Mouse (Mus musculus) forebrain, embryonic 12.5 days (tissue): ENCODE data around the gene D630039A03Rik. TPM values are rescaled to one million over a fixed set of nuclear protein-coding genes. Genes with fewer than 3 reads are reported as not detected.

Experiments used
- ATAC-seq: fragments of 200-750 bp; cut with Nextera tagmentation; 2 replicates; pipeline ENCODE4 v1.8.0; 2017; ENCODE audit warnings: moderate TSS enrichment; ENCODE audit not compliant: low FRiP score
- H3K27ac ChIP-seq: fragments of 300-500 bp; sonication (generic); 2 replicates; pipeline ENCODE4 v1.5.1; 2016; ENCODE audit warnings: mild to moderate bottlenecking
- H3K27me3 ChIP-seq: fragments of 300-500 bp; sonication (generic); 2 replicates; pipeline ENCODE4 v1.6.1; 2016; ENCODE audit warnings: mild to moderate bottlenecking
- H3K36me3 ChIP-seq: fragments of 300-500 bp; sonication (generic); replicated peaks from 2 replicates; pipeline ENCODE4 v1.6.1; 2016; ENCODE audit warnings: mild to moderate bottlenecking
- H3K4me1 ChIP-seq: fragments of 300-500 bp; sonication (generic); 2 replicates; pipeline ENCODE4 v1.6.1; 2016
- H3K4me2 ChIP-seq: fragments of 300-500 bp; sonication (generic); 2 replicates; pipeline ENCODE4 v1.6.1; 2016; ENCODE audit warnings: mild to moderate bottlenecking, moderate library complexity
- H3K4me3 ChIP-seq: fragments of 300-500 bp; sonication (generic); replicated peaks from 2 replicates; pipeline ENCODE4 v1.5.1; 2016; ENCODE audit warnings: mild to moderate bottlenecking
- H3K9ac ChIP-seq: fragments of 300-500 bp; sonication (generic); 2 replicates; pipeline ENCODE4 v1.6.1; 2016; ENCODE audit warnings: mild to moderate bottlenecking
- H3K9me3 ChIP-seq: fragments of 300-500 bp; sonication (generic); 2 replicates; pipeline ENCODE4 v1.6.1; 2016
- WGBS: fragments of 180-500 bp; shearing (Covaris S2); methylation state at CpG from one replicate; pipeline ENCODE4 v1.1.7; 2016; 5-methylcytosine and 5-hydroxymethylcytosine counted together
- polyA plus RNA-seq: library from polyadenylated mRNA; unstranded; fragments of >200 nt; fragmentation: Nextera tagmentation; extraction: Ambion mirVana; gene quantifications from 2 replicates; pipeline ENCODE4 v1.2.1, GENCODE M21; 2016

Gene D630039A03Rik
- polyA plus RNA-seq, 1 experiment from 2014 or later, result not detected

DNA sequence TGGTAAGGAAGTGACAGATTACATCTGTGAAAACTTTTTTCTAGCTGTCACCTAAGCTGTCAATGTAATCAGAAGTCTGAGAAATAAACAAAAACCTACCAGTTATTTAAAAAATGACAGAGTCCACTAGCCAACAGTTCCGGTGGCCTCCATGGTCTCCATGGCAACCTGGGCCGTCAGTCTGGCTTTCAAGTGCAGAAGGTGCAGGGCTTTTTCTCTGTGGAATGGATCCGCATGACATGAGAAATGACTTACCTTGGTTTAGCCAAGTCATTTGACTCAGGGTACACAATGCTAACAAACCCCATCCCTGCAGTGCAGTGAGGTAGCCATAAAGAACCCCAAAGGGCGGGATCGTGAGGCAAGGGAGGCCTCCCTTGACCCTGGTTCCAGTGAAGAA lies 6.1 kb upstream of the D630039A03Rik start:
- Histone ChIP-seq H3K4me3 (no peak overlapping the region), H3K9ac (no peak overlapping the region), H3K9me3 (no peaks in the 10 kb centered on the region), H3K4me2 (no peak overlapping the region), H3K36me3 (no peaks in the 10 kb centered on the region), H3K27ac (no peak overlapping the region), H3K4me1 (peaks cover 21% of the 10 kb centered on the region), H3K27me3 (no peaks in the 10 kb centered on the region)
- ATAC-seq, result no peak
- 59% methylated on average over 5 of the region's 5 CpGs for WGBS

DNA sequence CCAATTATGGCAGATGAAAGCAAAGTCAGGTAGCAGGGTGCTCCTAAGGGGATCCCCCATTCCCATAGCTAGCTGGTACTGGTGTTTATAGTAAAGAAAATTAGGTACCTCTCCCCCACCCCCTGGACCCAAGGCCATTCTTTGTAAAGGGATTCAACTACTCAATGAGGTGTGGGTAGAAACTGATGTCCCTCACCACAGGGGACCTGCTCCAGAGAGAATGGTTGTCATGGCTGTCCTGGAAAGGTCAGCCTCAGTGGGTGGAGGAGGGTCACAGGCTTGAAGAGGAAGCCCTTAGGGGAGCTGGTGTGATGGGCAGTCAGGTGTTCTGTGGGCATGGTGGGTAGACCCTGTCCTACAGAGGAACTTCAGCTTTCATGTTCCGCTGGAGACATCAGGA lies 4.4 kb upstream of the D630039A03Rik start:
- Histone ChIP-seq H3K9ac (no peak overlapping the region), H3K27ac (no peak overlapping the region), H3K36me3 (no peaks in the 10 kb centered on the region), H3K27me3 (0 out of 2 replicates have a peak, but pooled peaks cover 12% of the 10 kb centered on the region), H3K4me1 (peaks cover 24% of the 10 kb centered on the region), H3K4me3 (no peak overlapping the region), H3K9me3 (no peaks in the 10 kb centered on the region), H3K4me2 (no peak overlapping the region)
- 75% methylated on average over 1 of the region's 1 CpGs for WGBS
- no peak for ATAC-seq

DNA sequence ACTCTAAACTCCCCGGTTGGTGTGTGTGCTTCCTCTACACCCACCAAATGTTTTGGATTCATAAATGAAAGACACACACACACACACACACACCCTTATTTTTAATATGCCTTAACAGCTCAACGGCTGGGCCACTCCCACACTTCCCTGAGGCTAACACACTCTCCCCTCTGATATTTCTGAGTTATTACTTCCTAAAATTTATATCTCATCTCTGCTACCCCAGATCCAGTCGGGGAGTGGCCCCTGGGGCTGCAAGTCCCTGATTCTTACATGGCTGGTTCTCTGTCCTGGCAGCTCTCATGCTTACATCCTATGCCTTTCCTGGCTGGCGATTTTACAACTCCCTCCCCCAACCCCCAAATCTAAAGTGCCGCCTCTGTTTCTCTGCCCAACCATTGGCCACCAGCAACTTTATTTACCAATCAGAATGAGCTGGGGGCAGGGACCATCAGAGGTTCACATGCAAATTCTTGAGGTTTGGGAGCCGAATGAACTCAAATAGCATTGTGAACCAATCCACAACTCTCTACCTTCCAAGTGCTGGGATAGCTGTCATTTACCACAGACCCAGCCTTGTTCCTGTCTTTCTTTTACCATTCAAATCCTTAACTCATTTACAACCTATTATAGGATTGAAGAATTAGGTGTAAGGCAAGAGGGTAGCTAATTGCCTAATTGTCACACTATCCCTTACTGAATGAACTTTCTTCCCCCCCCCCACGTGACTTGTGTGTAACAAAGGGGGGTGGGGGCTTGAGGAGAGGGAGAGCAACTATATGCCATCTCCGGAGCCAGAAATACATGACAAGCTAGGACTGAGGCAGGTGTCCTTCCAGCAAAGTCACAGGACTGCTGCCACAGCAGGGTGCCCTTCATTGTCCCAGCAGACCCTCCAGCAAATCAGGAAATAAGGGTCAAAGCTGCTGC lies 3.7 kb upstream of the D630039A03Rik start:
- 10% methylated on average over 8 of the region's 8 CpGs for WGBS
- ATAC-seq, result peak; percentile 63; the same call in 1 of the 2 replicates
- Histone ChIP-seq H3K4me2 (peak overlapping the region; percentile 27), H3K36me3 (no peaks in the 10 kb centered on the region), H3K9me3 (no peaks in the 10 kb centered on the region), H3K4me3 (no peak overlapping the region), H3K27me3 (peaks cover 20% of the 10 kb centered on the region; the same call in 1 of the 2 replicates), H3K9ac (no peak overlapping the region), H3K27ac (no peak overlapping the region), H3K4me1 (peaks cover 24% of the 10 kb centered on the region)

DNA sequence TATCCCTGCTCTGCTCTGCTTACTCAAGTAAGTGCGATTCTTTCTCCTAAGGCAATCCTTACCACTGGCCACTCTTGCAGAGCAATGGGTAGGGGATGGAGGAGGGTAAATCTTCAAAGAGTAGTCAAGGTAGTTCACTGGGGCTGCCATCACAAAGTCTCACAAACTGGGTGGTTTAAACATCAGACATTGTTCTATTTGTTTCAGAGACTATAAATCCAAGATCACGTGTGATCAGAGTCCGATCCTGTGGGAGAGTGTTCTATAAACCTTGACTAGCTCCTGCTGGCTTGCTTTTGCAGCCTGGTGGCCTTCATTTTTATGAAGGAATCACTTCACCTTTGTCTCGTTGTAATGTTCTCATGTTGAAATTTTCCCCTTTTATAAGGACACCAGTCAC lies 614 bp upstream of the D630039A03Rik start:
- Histone ChIP-seq H3K36me3 (no peaks in the 10 kb centered on the region), H3K4me3 (no peak overlapping the region), H3K9me3 (no peaks in the 10 kb centered on the region), H3K9ac (no peak overlapping the region), H3K27me3 (peaks cover 20% of the 10 kb centered on the region; the same call in 1 of the 2 replicates), H3K4me2 (no peak overlapping the region), H3K4me1 (peaks cover 18% of the 10 kb centered on the region), H3K27ac (no peak overlapping the region)
- no peak for ATAC-seq
- WGBS, result 82% methylated on average over 4 of the region's 4 CpGs

DNA sequence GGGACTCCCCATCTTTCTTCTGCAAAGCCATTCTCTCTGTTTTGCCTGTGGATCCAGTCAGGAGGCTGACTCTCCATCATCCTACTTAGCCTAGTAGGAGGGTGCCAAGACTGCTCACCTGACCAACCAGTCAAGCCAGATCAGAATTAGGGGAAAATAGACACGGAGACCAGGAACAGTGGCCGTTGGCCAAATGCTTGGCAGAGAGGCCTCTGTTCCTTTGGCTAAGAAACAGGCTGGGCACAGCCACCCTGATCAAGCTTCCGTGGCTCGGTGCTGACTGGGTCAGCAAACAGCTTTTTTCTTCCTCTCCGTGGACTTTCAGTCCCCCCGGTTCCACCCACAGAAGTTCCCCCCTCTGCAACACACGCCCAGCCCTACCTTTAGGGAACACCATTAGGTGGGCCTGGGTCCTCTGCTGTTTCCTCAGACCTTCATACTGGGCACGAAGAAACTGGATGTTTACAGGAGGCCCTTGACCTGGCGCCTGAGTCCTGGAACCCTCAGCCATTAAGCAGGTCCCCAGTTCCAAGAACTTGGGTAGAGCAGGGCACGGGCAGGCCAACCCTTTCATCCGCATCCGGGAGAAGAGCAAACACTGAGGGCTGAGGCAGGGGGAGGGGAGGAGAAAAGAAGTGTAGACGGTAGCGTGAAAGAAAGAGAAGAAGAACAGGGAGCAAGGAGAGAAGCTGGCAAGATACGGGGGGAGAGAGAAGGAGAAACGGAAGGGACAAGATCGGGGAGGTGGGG lies 706 bp downstream of the D630039A03Rik start:
- Histone ChIP-seq H3K4me2 (0 out of 2 replicates have a peak overlapping the region, but pooled peaks have one; percentile 21), H3K9ac (no peak overlapping the region), H3K4me3 (no peak overlapping the region), H3K4me1 (peaks cover 15% of the 10 kb centered on the region), H3K27me3 (peaks cover 20% of the 10 kb centered on the region; the same call in 1 of the 2 replicates), H3K27ac (no peak overlapping the region), H3K9me3 (no peaks in the 10 kb centered on the region), H3K36me3 (no peaks in the 10 kb centered on the region)
- 46% methylated on average over 17 of the region's 17 CpGs for WGBS
- ATAC-seq, result no peak

DNA sequence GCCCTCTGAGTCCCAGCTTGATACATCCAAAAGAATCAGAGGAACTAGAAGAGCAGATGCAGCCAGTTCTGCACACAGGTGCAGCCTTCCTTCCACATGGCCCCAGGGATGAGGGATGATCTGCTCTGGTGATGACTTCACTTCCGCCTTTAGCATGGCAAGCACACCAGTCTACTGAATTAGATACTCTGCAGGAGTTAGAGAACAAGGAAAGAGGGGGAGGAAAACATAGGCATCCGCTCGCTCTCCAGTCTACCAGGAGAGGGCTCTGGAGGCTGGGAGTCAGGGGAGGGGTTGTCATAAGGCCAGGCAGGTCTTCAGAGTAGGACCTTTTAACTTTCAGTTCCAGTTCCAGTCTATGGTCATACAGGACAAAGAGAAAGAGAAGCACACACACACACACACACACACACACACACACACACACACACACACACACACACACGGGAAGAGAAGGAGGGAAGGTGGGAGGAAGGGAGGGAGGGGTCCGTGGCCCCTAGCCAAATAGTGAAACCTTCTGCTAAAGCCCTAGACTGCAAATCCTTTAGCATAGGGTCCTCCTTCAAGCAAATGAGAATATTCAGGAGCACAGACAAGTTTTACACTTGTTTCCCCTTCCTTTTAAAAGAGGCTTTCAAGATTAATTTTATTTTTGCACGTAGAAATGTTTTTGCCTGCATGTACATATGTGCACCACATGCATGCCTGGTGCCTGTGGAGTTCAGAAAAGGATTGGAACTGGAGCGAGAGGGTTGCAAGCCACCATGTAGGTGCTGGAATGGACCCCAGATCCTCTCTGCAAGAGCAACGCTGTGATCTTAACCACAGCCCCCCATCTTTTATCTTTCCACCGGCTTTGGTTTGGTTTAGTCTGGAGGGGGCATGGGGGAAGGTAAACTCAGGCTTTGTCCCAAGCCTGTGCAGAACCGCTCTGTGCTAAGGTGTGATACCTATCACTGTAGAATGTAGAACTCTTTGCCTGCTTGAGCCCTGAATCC lies 1.6 kb downstream of the D630039A03Rik start:
- ATAC-seq, result no peak

DNA sequence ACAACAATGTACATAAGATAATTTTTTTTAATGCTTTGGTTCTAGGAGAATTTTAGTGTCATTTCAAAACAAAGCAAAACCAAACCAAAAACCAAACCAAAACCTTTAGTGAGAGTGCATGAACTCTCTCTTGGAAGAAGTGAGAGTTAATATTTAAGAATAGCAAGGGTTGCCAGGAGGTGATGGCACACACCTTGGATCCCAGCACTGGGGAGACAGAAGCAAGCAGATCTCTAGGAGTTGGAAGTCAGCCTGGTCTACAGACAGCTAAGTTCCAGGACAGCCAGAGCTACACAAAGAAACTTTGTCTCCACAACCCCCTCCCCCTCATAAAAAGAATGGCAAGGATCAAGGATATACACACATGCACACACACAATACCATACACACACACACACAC lies 3.1 kb downstream of the D630039A03Rik start:
- no peaks in the 10 kb centered on the region for H3K9me3 ChIP-seq
- H3K4me3 ChIP-seq, result no peak overlapping the region
- H3K9ac ChIP-seq, result no peak overlapping the region
- H3K4me2 ChIP-seq, result no peak overlapping the region
- H3K27ac ChIP-seq, result no peak overlapping the region
- ATAC-seq, result no peak
- peaks cover 20% of the 10 kb centered on the region; the same call in 1 of the 2 replicates for H3K27me3 ChIP-seq
- no peaks in the 10 kb centered on the region for H3K36me3 ChIP-seq
- 0 out of 2 replicates have a peak, but pooled peaks cover 3% of the 10 kb centered on the region for H3K4me1 ChIP-seq

More for the DNA sequence above, 1.6 kb downstream of the D630039A03Rik start:
- Histone ChIP-seq H3K36me3 (no peaks in the 10 kb centered on the region), H3K4me1 (peaks cover 6% of the 10 kb centered on the region), H3K9ac (no peak overlapping the region), H3K27me3 (peaks cover 20% of the 10 kb centered on the region; the same call in 1 of the 2 replicates), H3K4me2 (no peak overlapping the region), H3K4me3 (no peak overlapping the region), H3K27ac (no peak overlapping the region), H3K9me3 (no peaks in the 10 kb centered on the region)
- 80% methylated on average over 9 of the region's 10 CpGs for WGBS

DNA sequence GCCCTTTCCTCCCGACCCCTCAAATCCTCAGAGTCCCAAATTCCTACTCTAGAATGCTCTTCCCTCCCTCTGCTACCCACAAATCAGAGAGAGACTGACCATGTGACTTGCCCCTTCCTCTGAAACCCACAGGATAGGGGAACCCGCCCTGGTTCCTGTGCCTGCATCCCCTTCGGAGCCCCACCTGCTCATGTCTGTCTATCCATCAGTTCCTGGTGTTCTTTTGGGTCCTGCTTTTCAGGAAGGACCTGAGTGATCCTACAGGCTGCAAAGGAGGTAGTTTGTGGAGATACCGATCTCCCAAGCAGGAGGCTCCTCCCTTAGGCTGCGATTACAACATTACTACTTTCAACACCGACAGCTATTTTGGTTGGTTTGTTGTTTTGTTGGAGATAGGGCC lies 7.2 kb downstream of the D630039A03Rik start:
- no peak overlapping the region for H3K4me3 ChIP-seq
- H3K9me3 ChIP-seq, result no peaks in the 10 kb centered on the region
- no peaks in the 10 kb centered on the region for H3K27me3 ChIP-seq
- no peak overlapping the region for H3K4me2 ChIP-seq
- no peak for ATAC-seq
- no peak overlapping the region for H3K9ac ChIP-seq
- peaks cover 5% of the 10 kb centered on the region; the same call in 1 of the 2 replicates for H3K4me1 ChIP-seq
- no peak overlapping the region for H3K27ac ChIP-seq
- no peaks in the 10 kb centered on the region for H3K36me3 ChIP-seq
- WGBS, result 90% methylated on average over 6 of the region's 6 CpGs

DNA sequence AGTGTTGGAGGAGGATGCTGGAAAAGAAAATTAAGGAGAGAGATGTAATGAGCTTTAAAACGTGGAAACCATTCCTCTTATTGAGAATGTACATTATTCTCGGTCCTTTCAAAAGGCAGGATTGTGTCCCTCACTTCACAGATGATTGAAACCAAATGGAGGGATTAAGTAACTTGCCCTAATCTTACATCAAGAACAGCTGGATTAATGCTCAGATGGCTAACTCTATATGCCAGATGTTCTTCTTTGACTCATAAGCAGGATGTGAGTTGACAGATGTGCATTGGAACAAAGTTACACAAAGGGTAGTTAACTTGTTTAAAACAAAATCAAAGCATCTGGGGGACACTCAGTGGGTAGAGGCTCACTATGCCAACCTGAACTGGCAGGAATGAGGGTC lies 9.4 kb downstream of the D630039A03Rik start:
- Histone ChIP-seq H3K4me3 (no peak overlapping the region), H3K9ac (no peak overlapping the region), H3K27me3 (no peaks in the 10 kb centered on the region), H3K9me3 (no peaks in the 10 kb centered on the region), H3K27ac (no peak overlapping the region), H3K36me3 (no peaks in the 10 kb centered on the region), H3K4me1 (peaks cover 5% of the 10 kb centered on the region; the same call in 1 of the 2 replicates), H3K4me2 (no peak overlapping the region)
- no peak for ATAC-seq
- WGBS, result 15% methylated on average over 2 of the region's 2 CpGs

DNA sequence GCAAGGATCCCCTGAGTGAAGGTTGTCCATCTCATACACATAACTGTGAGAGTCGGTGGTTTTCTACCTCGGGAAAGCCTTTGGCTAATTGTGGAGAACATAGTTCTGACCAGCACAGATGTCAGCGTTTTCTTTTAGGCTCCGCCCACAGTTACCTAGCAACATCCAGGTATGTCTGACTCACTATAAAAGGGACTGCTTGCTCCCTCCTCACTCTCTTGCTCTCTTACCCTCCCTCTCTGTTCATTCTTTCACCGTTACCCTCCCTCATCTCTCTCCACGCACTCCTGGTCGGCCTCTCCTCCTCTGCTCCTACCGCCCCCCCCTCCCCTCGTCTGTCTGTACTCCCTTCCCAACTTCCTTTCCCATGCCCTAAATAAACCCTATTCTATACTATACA lies 11.5 kb downstream of the D630039A03Rik start:
- 36% methylated on average over 9 of the region's 9 CpGs for WGBS
- Histone ChIP-seq H3K4me3 (no peak overlapping the region), H3K27me3 (no peaks in the 10 kb centered on the region), H3K27ac (no peak overlapping the region), H3K4me2 (no peak overlapping the region), H3K9ac (no peak overlapping the region), H3K4me1 (peaks cover 5% of the 10 kb centered on the region; the same call in 1 of the 2 replicates), H3K9me3 (no peaks in the 10 kb centered on the region), H3K36me3 (no peaks in the 10 kb centered on the region)
- ATAC-seq, result peak; percentile 50; the same call in 1 of the 2 replicates

DNA sequence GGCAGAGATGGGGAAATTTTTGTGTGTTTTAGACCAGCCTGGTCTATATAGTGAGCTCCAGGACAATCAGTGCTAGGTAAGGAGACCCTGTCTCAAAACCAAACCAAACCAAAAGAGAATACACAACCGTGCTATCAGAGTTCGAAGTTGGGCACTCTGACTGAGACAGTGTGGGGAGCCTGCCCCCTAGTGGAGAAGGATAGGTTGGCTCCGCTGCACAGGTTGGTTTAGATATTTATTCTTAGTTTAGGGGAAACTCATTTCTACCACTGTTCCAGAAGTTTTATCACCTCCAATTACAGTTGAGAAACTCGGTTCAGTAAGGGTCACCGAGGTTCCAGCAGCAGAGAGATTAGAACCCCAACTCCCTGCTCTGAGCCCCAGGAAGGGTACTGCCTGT lies 11.9 kb downstream of the D630039A03Rik start:
- H3K4me3 ChIP-seq, result no peak overlapping the region
- H3K4me1 ChIP-seq, result peaks cover 5% of the 10 kb centered on the region; the same call in 1 of the 2 replicates
- no peaks in the 10 kb centered on the region for H3K27me3 ChIP-seq
- H3K9me3 ChIP-seq, result no peaks in the 10 kb centered on the region
- no peak overlapping the region for H3K27ac ChIP-seq
- ATAC-seq, result 0 out of 2 replicates have a peak, but pooled peaks have one; percentile 47
- H3K36me3 ChIP-seq, result no peaks in the 10 kb centered on the region
- no peak overlapping the region for H3K4me2 ChIP-seq
- 10% methylated on average over 5 of the region's 5 CpGs for WGBS
- no peak overlapping the region for H3K9ac ChIP-seq
